8 mouse cellular contexts compared by ENCODE assay signal in genomic region chr10:60405460-60406177, GRCm38 (mm10). TPM values are rescaled to one million over a fixed set of nuclear protein-coding genes. Genes with fewer than 3 reads are reported as not detected.
A peak's percentile ranks its signal among the peaks of the same experiment; 100 is the strongest.
DNase-seq lines count a peak whose midpoint lies in the region; TF ChIP-seq lines count a peak whose summit lies in the region.

No protein-coding gene starts in this region.

- no peaks in the 10 kb centered on the region for H3K27me3 ChIP-seq in cerebellum, adult 2 months (ENCODE audit: control insufficient read depth, insufficient read depth, low read length)

- no peak overlapping the region for H3K4me3 ChIP-seq in cerebellum, adult 2 months (replicated peaks; ENCODE audit: insufficient read depth, low read depth, low read length)

- DNase-seq in cerebellum, adult 2 months, result peak; percentile 20 to 47
- no peak for DNase-seq in cerebellum, adult 8-10 months
- peak; percentile 56 for DNase-seq in urinary bladder, postnatal 14 days (ENCODE audit: low spot score)
- DNase-seq in urinary bladder, adult 18-20 months (ENCODE audit: low spot score in 2 of 2), result no peak
- DNase-seq in layer of hippocampus, postnatal 36 days, result peak; percentile 41 to 44
- peak; percentile 60 for DNase-seq in testis, postnatal 10 days (ENCODE audit: low spot score)
- DNase-seq in embryo, embryonic 11 days, result no peak
- no peak for DNase-seq in thymus, postnatal 25 days

- no peak for TF ChIP-seq CTCF in cerebellum, adult 2 months (IDR thresholded peaks at IDR 0.05; ENCODE audit: borderline replicate concordance, insufficient read depth, low read depth, low read length)

- no peak for TF ChIP-seq POLR2A in cerebellum, adult 2 months (IDR thresholded peaks at IDR 0.05; ENCODE audit: borderline replicate concordance, insufficient read depth, low read length)

- H3K4me1 ChIP-seq in cerebellum, adult 2 months (ENCODE audit: control insufficient read depth, insufficient read depth, low read length), result peaks cover 9% of the 10 kb centered on the region

- no peak overlapping the region for H3K27ac ChIP-seq in cerebellum, adult 2 months (ENCODE audit: insufficient read depth, low read length)

- WGBS in cerebellum, adult 2 months, result 31% methylated on average over 7 of the region's 7 CpGs

RNA-seq across cellular contexts. Expression of gene Gm17455, which starts 6.1 kb away (rescaled TPM):
- polyA plus RNA-seq in cerebellum, adult 2 months (2012; rRNA removed), result 1.7 TPM in 2 replicates
- total RNA-seq in layer of hippocampus, postnatal 36 days (2021), result not detected

RNA-seq across cellular contexts. Expression of gene Vsir, which starts 59.0 kb away (rescaled TPM):
- 15.8 and 17.0 TPM in 2 replicates for polyA plus RNA-seq in cerebellum, adult 2 months (2012; rRNA removed)
- 10 to 100 TPM; 19.8 to 22.9 TPM for total RNA-seq in layer of hippocampus, postnatal 36 days (2021)

Comparison
In these comparisons a context has a peak if more than half of its experiments do, and no peak if none do; other contexts are left out.
1. DNase-seq: peak in cerebellum, adult 2 months (2 of 2), urinary bladder, postnatal 14 days (single experiment), layer of hippocampus, postnatal 36 days (2 of 2) and testis, postnatal 10 days (single experiment); none in cerebellum, adult 8-10 months (single experiment), urinary bladder, adult 18-20 months (0 of 2), embryo, embryonic 11 days (single experiment) and thymus, postnatal 25 days (single experiment).